Comparison of ENCODE assay signal across 29 mouse cellular contexts in genomic region chr12:13303037-13303436, GRCm38 (mm10). TPM values are rescaled to one million over a fixed set of nuclear protein-coding genes. Genes with fewer than 3 reads are reported as not detected.
DNase-seq lines count a peak whose midpoint lies in the region; TF ChIP-seq lines count a peak whose summit lies in the region.
"Had no signal": no experiment of that assay in that cellular context is flagged by ENCODE, and none has a peak within 500 bp of the region (broad histone marks: within the 10 kb centered on the region; RNA-seq: fewer than 3 reads in every experiment).

No protein-coding gene starts in this region.

- peak; percentile 27; the same call in 1 of the 2 replicates for TF ChIP-seq POLR2A in cortical plate, adult 2 months (IDR thresholded peaks at IDR 0.05; ENCODE audit: extremely low read depth, insufficient read depth, low read length)

- no peaks in the 10 kb centered on the region for H3K4me1 ChIP-seq in cortical plate, adult 2 months (ENCODE audit: control insufficient read depth, insufficient read depth, low read length)
- H3K4me1 ChIP-seq: heart, embryonic 12.5 days; hindbrain, embryonic 10.5 days; intestine, embryonic 15.5 days; liver, embryonic 15.5 days; lung, embryonic 15.5 days; midbrain, embryonic 13.5 days had no signal

- TF ChIP-seq CTCF in cortical plate, adult 2 months (IDR thresholded peaks at IDR 0.05; ENCODE audit: extremely low read depth, insufficient read depth, low read length) = no peak

- peak; percentile 4 for DNase-seq in embryo, embryonic 10.5 days (ENCODE audit: low spot score)
- no peak for DNase-seq in embryo, embryonic 9.5 days (ENCODE audit: extremely low spot score)
- DNase-seq in layer of hippocampus, adult 8-10 months (ENCODE audit: low spot score in 2 of 2) = peak; percentile 23 to 49
- no peak for DNase-seq in layer of hippocampus, postnatal 36 days
- DNase-seq in adipocyte (ENCODE audit: low spot score) = peak; percentile 33
- no peak for DNase-seq in spleen, postnatal 14 days (ENCODE audit: low spot score in 2 of 2)
- DNase-seq: adrenal gland, adult 2 months; B cell, adult 2 months; cerebellum, adult 8-10 months; gastrocnemius, postnatal 10 days; heart, adult 18-20 months; heart, postnatal 10 days; kidney, adult 8-10 months; kidney, postnatal 10 days; liver; lung, postnatal 36 days; right cerebral cortex, postnatal 14 days; spleen, adult 18-20 months; thymus, postnatal 25 days had no signal

- H3K4me3 ChIP-seq in cortical plate, adult 2 months (ENCODE audit: insufficient read depth, low read length) = no peak overlapping the region
- H3K4me3 ChIP-seq: embryonic facial prominence, embryonic 15.5 days; heart, embryonic 12.5 days; hindbrain, embryonic 10.5 days; intestine, embryonic 15.5 days; limb, embryonic 10.5 days; liver, embryonic 15.5 days; lung, embryonic 15.5 days; megakaryocyte, embryonic 14.5 days; midbrain, embryonic 13.5 days had no signal

- peak overlapping the region; percentile 87 for H3K27ac ChIP-seq in cortical plate, adult 2 months (ENCODE audit: insufficient read depth, low read length)
- H3K27ac ChIP-seq: embryonic facial prominence, embryonic 15.5 days; hindbrain, embryonic 10.5 days; intestine, embryonic 15.5 days; limb, embryonic 10.5 days; liver, embryonic 15.5 days; lung, embryonic 15.5 days; midbrain, embryonic 13.5 days had no signal

RNA-seq across cellular contexts. Expression of gene Nbas, which starts 34.1 kb away (rescaled TPM):
- total RNA-seq in layer of hippocampus, adult 8-10 months (2022) = 10 to 100 TPM; 35.2 to 40.0 (median 38.2) TPM
- total RNA-seq in layer of hippocampus, postnatal 36 days (2021) = 10 to 100 TPM; 30.5 to 33.2 TPM
- polyA plus RNA-seq in cortical plate, adult 2 months (2012; rRNA removed) = 24.7 and 25.7 TPM in 2 replicates

RNA-seq across cellular contexts. Expression of gene Ddx1, which starts 54.0 kb away (rescaled TPM):
- total RNA-seq in layer of hippocampus, adult 8-10 months (2022) = 100 to 1,000 TPM; 125 to 141 (median 126) TPM
- total RNA-seq in layer of hippocampus, postnatal 36 days (2021) = 100 to 1,000 TPM; 120 to 123 TPM
- 64.1 and 71.8 TPM in 2 replicates for polyA plus RNA-seq in cortical plate, adult 2 months (2012; rRNA removed)

Comparison
In these comparisons a context has a peak if more than half of its experiments do, and no peak if none do; other contexts are left out.
1. DNase-seq: peak in embryo, embryonic 10.5 days (single experiment), layer of hippocampus, adult 8-10 months (2 of 2) and adipocyte (single experiment); none in embryo, embryonic 9.5 days (single experiment), layer of hippocampus, postnatal 36 days (0 of 2) and spleen, postnatal 14 days (0 of 2).